Mouse (Mus musculus) midbrain, embryonic 13.5 days (tissue): ENCODE results near the gene Ndnf. TPM values are rescaled to one million over a fixed set of nuclear protein-coding genes. Genes with fewer than 3 reads are reported as not detected.

Experiments
- ATAC-seq: fragments of 200-750 bp; cut with Nextera tagmentation; 2 replicates; pipeline ENCODE4 v1.8.0; 2017; ENCODE audit warnings: mild to moderate bottlenecking, moderate TSS enrichment, moderate library complexity
- H3K27ac ChIP-seq: fragments of 300-500 bp; sonication (generic); 2 replicates; pipeline ENCODE4 v1.5.1; 2015; ENCODE audit warnings: inconsistent platforms, mild to moderate bottlenecking, moderate library complexity
- H3K27me3 ChIP-seq: fragments of 300-500 bp; sonication (generic); 2 replicates; pipeline ENCODE4 v1.6.1; 2015; ENCODE audit warnings: mild to moderate bottlenecking, inconsistent platforms
- H3K36me3 ChIP-seq: fragments of 300-500 bp; sonication (generic); 2 replicates; pipeline ENCODE4 v1.6.1; 2015; ENCODE audit warnings: mild to moderate bottlenecking, inconsistent platforms
- H3K4me1 ChIP-seq: fragments of 300-500 bp; sonication (generic); replicated peaks from 2 replicates; pipeline ENCODE4 v1.6.1; 2015; ENCODE audit warnings: inconsistent platforms
- H3K4me2 ChIP-seq: fragments of 300-500 bp; sonication (generic); replicated peaks from 2 replicates; pipeline ENCODE4 v1.6.1; 2015; ENCODE audit warnings: moderate library complexity, mild to moderate bottlenecking, inconsistent platforms
- H3K4me3 ChIP-seq: fragments of 300-500 bp; sonication (generic); replicated peaks from 2 replicates; pipeline ENCODE4 v1.5.1; 2015; ENCODE audit warnings: mild to moderate bottlenecking, inconsistent platforms
- H3K9ac ChIP-seq: fragments of 300-500 bp; sonication (generic); replicated peaks from 2 replicates; pipeline ENCODE4 v1.6.1; 2015; ENCODE audit warnings: mild to moderate bottlenecking, inconsistent platforms
- H3K9me3 ChIP-seq: fragments of 300-500 bp; sonication (generic); 2 replicates; pipeline ENCODE4 v1.6.1; 2016; ENCODE audit warnings: mild to moderate bottlenecking, inconsistent platforms
- WGBS: fragments of 180-500 bp; shearing (Covaris S2); methylation state at CpG from one replicate; pipeline ENCODE4 v1.1.7; 2015; 5-methylcytosine and 5-hydroxymethylcytosine counted together
- polyA plus RNA-seq: library from polyadenylated mRNA; unstranded; fragments of >200 nt; fragmentation: Nextera tagmentation; extraction: Ambion mirVana; gene quantifications from 2 replicates; pipeline ENCODE4 v1.2.1, GENCODE M21; 2015

The Ndnf gene
- 3.1 and 5.9 TPM in 2 replicates for polyA plus RNA-seq

GRCm38 (mm10) chr6:65671451-65671850 is at the start of gene Ndnf:
Gene Ndnf, plus strand, starts transcription at chr6:65671590.
- H3K4me3 ChIP-seq: peak within 1 kb of the TSS; percentile 63
- peak within 1 kb of the TSS; percentile 73 for H3K9ac ChIP-seq
- WGBS: 0% methylated on average over 34 of the region's 45 CpGs
- no peaks in the 10 kb centered on the region for H3K36me3 ChIP-seq
- H3K4me1 ChIP-seq: peaks cover 20% of the 10 kb centered on the region
- peak within 1 kb of the TSS; percentile 92 for H3K4me2 ChIP-seq
- H3K9me3 ChIP-seq: no peaks in the 10 kb centered on the region
- H3K27me3 ChIP-seq: peaks cover 9% of the 10 kb centered on the region; the same call in 1 of the 2 replicates
- H3K27ac ChIP-seq: peak within 1 kb of the TSS; percentile 39; the same call in 1 of the 2 replicates
- peak; percentile 95 for ATAC-seq

- Histone ChIP-seq H3K9ac (no peak overlapping the region), H3K36me3 (no peaks in the 10 kb centered on the region), H3K27me3 (no peaks in the 10 kb centered on the region), H3K4me1 (no peaks in the 10 kb centered on the region), H3K9me3 (no peaks in the 10 kb centered on the region), H3K27ac (no peak overlapping the region), H3K4me2 (no peak overlapping the region), H3K4me3 (no peak overlapping the region)
- 78% methylated on average over 3 of the region's 3 CpGs for WGBS
- ATAC-seq: no peak
Measured at GRCm38 (mm10) chr6:65623016-65623715, 48.2 kb upstream of the Ndnf start.

GRCm38 (mm10) chr6:65630578-65630977 is 40.8 kb upstream of the Ndnf start:
- H3K27ac ChIP-seq: no peak overlapping the region
- H3K36me3 ChIP-seq: no peaks in the 10 kb centered on the region
- WGBS: 90% methylated on average over 2 of the region's 2 CpGs
- H3K4me1 ChIP-seq: no peaks in the 10 kb centered on the region
- no peak overlapping the region for H3K9ac ChIP-seq
- no peak overlapping the region for H3K4me2 ChIP-seq
- H3K9me3 ChIP-seq: no peaks in the 10 kb centered on the region
- H3K4me3 ChIP-seq: no peak overlapping the region
- ATAC-seq: no peak
- no peaks in the 10 kb centered on the region for H3K27me3 ChIP-seq

DNA sequence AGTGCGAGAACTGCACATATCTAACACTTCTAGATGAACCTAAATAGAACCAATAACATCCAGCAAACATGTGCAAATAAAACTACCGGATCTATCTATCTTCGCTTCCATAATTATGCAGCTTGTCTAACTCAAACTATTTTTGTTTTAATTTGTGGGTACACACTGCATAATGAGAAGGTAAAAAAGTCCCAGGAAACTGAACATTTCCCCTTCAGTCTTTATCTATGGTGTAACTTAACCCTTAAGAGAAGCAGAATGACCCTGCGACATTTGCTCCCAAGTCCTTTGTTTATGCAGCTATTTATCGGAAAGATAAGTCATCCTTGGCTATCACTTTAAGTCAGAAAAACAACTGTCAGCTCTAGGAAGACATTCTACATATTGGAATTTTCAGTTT is 39.2 kb upstream of the Ndnf start:
- Histone ChIP-seq H3K36me3 (no peaks in the 10 kb centered on the region), H3K9me3 (no peaks in the 10 kb centered on the region), H3K27ac (no peak overlapping the region), H3K4me3 (no peak overlapping the region), H3K27me3 (no peaks in the 10 kb centered on the region), H3K9ac (no peak overlapping the region), H3K4me2 (no peak overlapping the region), H3K4me1 (no peaks in the 10 kb centered on the region)
- no peak for ATAC-seq
- 88% methylated on average over 5 of the region's 5 CpGs for WGBS

DNA sequence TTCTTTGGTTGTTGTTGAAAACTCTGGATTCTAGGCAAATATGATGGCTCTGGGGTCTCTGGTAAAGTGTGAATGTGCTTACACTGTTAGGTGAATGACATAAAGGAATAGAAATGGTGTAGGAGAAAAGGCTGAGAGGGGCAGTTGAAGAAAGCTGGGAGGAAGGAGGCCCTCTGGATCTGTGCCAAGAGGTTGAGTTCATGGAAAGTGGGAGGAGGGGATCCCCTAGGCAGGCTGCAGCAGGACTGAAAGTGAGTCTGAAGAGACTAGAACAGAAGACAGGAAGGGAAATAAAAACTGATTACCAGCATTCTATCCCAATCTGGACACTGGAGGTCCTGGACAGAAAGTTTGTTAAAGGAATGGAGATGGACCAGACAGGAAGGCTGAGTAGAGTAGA is 29.0 kb upstream of the Ndnf start:
- H3K27me3 ChIP-seq: no peaks in the 10 kb centered on the region
- no peak for ATAC-seq
- no peak overlapping the region for H3K9ac ChIP-seq
- no peaks in the 10 kb centered on the region for H3K4me1 ChIP-seq
- H3K9me3 ChIP-seq: peaks cover 9% of the 10 kb centered on the region; the same call in 1 of the 2 replicates
- no peak overlapping the region for H3K27ac ChIP-seq
- H3K4me3 ChIP-seq: no peak overlapping the region
- no peak overlapping the region for H3K4me2 ChIP-seq
- no peaks in the 10 kb centered on the region for H3K36me3 ChIP-seq

DNA sequence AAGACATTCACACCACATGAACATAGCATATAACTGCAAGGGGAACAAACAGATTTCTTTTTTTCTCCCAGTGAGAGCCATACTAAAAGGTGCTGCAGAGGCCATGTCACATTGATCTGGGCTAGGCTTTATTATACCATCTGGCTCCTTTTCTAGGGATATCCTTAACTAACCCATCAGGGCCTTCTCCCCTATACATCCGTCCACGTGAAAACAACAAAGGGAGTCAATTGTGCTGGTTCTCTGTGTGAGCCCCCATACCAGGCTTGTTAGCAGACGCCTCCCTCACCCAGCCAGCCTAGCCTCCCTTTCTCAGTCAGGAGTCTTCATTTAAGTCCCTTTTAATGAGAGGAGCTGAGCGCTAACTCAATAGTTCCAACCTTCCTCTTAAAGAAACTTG is 27.3 kb upstream of the Ndnf start:
- WGBS: 27% methylated on average over 4 of the region's 4 CpGs
- no peak overlapping the region for H3K4me2 ChIP-seq
- H3K36me3 ChIP-seq: no peaks in the 10 kb centered on the region
- 0 out of 2 replicates have a peak, but pooled peaks cover 2% of the 10 kb centered on the region for H3K9me3 ChIP-seq
- no peak overlapping the region for H3K27ac ChIP-seq
- peak; percentile 74 for ATAC-seq
- H3K27me3 ChIP-seq: no peaks in the 10 kb centered on the region
- no peak overlapping the region for H3K4me3 ChIP-seq
- no peak overlapping the region for H3K9ac ChIP-seq
- no peaks in the 10 kb centered on the region for H3K4me1 ChIP-seq

GRCm38 (mm10) chr6:65646408-65646807 is 25.0 kb upstream of the Ndnf start:
- ATAC-seq: no peak
- 79% methylated on average over 3 of the region's 3 CpGs for WGBS
- Histone ChIP-seq H3K36me3 (no peaks in the 10 kb centered on the region), H3K9ac (no peak overlapping the region), H3K9me3 (no peaks in the 10 kb centered on the region), H3K4me1 (no peaks in the 10 kb centered on the region), H3K27ac (no peak overlapping the region), H3K4me2 (no peak overlapping the region), H3K27me3 (no peaks in the 10 kb centered on the region), H3K4me3 (no peak overlapping the region)

- 85% methylated on average over 6 of the region's 6 CpGs for WGBS
- Histone ChIP-seq H3K9ac (no peak overlapping the region), H3K4me3 (no peak overlapping the region), H3K36me3 (no peaks in the 10 kb centered on the region), H3K4me1 (no peaks in the 10 kb centered on the region), H3K9me3 (no peaks in the 10 kb centered on the region), H3K27me3 (no peaks in the 10 kb centered on the region), H3K4me2 (no peak overlapping the region), H3K27ac (no peak overlapping the region)
- no peak for ATAC-seq
Measured at GRCm38 (mm10) chr6:65647731-65648130, 23.7 kb upstream of the Ndnf start.

DNA sequence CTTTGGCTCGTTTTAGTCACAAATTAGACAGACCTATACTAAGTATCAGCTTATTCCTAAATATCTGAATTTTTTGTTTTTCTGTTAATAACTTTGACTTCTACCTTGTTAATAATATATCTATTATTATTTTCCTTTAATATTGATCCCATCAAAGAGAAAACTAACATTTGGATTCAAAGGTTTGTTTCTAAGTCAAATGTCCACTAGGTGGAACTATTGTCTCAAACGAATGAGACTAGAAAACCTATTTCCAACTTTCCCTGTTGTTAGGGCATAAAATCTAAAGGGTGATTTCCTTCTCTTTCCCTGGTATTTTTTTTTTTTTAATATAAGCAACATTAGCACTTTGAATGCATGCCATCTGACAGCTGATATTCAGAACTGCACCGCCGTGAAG is 20.0 kb upstream of the Ndnf start:
- H3K27ac ChIP-seq: no peak overlapping the region
- no peaks in the 10 kb centered on the region for H3K36me3 ChIP-seq
- no peaks in the 10 kb centered on the region for H3K27me3 ChIP-seq
- no peaks in the 10 kb centered on the region for H3K4me1 ChIP-seq
- H3K4me2 ChIP-seq: no peak overlapping the region
- ATAC-seq: no peak
- H3K4me3 ChIP-seq: no peak overlapping the region
- no peak overlapping the region for H3K9ac ChIP-seq
- no peaks in the 10 kb centered on the region for H3K9me3 ChIP-seq
- 40% methylated on average over 4 of the region's 4 CpGs for WGBS

DNA sequence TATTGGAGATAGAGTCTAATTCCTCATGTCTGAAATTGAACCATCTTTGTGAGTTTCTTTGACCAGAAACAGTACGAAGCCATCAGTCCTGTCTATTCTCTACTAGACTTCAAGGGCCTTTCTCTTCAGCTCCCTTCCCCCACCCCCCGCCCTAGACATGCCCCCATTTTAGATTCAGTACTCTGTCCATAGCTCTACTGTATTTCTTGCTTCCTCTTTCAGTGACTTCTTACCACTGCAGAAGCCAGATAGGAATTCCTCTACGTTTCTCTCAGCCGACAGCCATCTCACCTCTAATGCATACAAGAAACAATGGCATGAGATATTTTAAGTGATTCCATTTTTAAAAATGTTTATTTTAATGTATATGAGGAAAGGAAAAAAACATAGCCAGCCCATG is 10.1 kb upstream of the Ndnf start:
- Histone ChIP-seq H3K9ac (no peak overlapping the region), H3K4me3 (no peak overlapping the region), H3K27ac (no peak overlapping the region), H3K4me2 (no peak overlapping the region), H3K4me1 (no peaks in the 10 kb centered on the region), H3K9me3 (no peaks in the 10 kb centered on the region), H3K36me3 (no peaks in the 10 kb centered on the region), H3K27me3 (no peaks in the 10 kb centered on the region)
- no peak for ATAC-seq
- WGBS: 87% methylated on average over 4 of the region's 4 CpGs

DNA sequence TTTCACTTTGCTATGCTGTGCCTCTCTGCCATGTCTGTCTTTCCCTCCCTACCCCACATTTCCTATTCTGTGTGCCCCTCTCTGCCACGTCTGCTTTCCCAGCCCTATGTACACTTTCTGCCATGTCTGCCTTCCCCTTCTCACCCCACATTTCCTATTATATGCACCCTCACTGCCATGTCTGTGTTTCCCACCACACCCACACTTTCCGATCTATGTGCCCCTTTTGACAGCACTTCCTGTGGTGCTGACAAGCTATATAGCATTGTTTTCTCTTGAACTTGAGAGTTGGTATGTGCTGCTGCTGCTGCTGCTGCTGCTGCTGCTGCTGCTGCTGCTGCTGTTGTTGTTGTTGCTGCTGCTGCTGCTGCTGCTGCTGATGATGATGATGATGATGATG is 9.3 kb upstream of the Ndnf start:
- no peak for ATAC-seq
- H3K27me3 ChIP-seq: no peaks in the 10 kb centered on the region
- 79% methylated on average over 2 of the region's 2 CpGs for WGBS

DNA sequence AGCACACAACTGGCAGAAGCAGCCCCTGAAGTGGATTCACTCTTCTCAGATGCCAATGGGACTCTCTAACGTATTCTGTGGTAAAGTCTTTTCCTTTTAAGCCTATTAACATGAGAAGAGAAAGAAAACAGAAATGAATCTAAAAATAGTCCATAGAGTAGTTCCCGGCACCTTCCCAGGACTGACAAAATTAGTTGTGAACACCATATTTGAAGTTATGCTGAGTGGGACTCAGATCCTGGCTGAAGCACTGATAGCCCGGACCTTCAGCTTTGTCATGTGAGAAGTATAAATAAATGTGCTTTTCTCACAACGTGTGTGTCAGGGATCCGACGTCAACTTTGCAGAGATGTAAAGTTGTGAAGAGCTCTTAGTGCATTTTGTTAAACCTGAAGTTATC is 7.4 kb upstream of the Ndnf start:
- Histone ChIP-seq H3K4me1 (no peaks in the 10 kb centered on the region), H3K4me2 (no peak overlapping the region)
- WGBS: 74% methylated on average over 6 of the region's 6 CpGs

More for the DNA sequence above, 9.3 kb upstream of the Ndnf start:
- Histone ChIP-seq H3K9me3 (no peaks in the 10 kb centered on the region), H3K27ac (no peak overlapping the region), H3K36me3 (no peaks in the 10 kb centered on the region), H3K9ac (no peak overlapping the region), H3K4me1 (no peaks in the 10 kb centered on the region), H3K4me3 (no peak overlapping the region), H3K4me2 (no peak overlapping the region)

GRCm38 (mm10) chr6:65666295-65666694 is 5.1 kb upstream of the Ndnf start:
- Histone ChIP-seq H3K9me3 (no peaks in the 10 kb centered on the region), H3K9ac (no peak overlapping the region), H3K4me2 (no peak overlapping the region), H3K4me1 (no peaks in the 10 kb centered on the region), H3K27me3 (peaks cover 7% of the 10 kb centered on the region; the same call in 1 of the 2 replicates), H3K36me3 (no peaks in the 10 kb centered on the region), H3K4me3 (no peak overlapping the region), H3K27ac (no peak overlapping the region)
- ATAC-seq: no peak
- 79% methylated on average over 3 of the region's 3 CpGs for WGBS

More for the DNA sequence above, 7.4 kb upstream of the Ndnf start:
- Histone ChIP-seq H3K9me3 (no peaks in the 10 kb centered on the region), H3K9ac (no peak overlapping the region), H3K36me3 (no peaks in the 10 kb centered on the region), H3K27me3 (no peaks in the 10 kb centered on the region), H3K27ac (no peak overlapping the region), H3K4me3 (no peak overlapping the region)
- no peak for ATAC-seq
